Mouse (Mus musculus) spleen, adult 12 weeks (tissue): ENCODE data around the gene Mettl7a1.
"Not testable (repeated sequence)": the region's sequence is repeated elsewhere in the genome, so short reads cannot be mapped to it uniquely, and the experiment has no call there.

Experiments used
- DNase-seq: peaks from one replicate; pipeline ENCODE4 v3.0.0; 2022; ENCODE audit warnings: low spot score

Mettl7a1 gene

DNA sequence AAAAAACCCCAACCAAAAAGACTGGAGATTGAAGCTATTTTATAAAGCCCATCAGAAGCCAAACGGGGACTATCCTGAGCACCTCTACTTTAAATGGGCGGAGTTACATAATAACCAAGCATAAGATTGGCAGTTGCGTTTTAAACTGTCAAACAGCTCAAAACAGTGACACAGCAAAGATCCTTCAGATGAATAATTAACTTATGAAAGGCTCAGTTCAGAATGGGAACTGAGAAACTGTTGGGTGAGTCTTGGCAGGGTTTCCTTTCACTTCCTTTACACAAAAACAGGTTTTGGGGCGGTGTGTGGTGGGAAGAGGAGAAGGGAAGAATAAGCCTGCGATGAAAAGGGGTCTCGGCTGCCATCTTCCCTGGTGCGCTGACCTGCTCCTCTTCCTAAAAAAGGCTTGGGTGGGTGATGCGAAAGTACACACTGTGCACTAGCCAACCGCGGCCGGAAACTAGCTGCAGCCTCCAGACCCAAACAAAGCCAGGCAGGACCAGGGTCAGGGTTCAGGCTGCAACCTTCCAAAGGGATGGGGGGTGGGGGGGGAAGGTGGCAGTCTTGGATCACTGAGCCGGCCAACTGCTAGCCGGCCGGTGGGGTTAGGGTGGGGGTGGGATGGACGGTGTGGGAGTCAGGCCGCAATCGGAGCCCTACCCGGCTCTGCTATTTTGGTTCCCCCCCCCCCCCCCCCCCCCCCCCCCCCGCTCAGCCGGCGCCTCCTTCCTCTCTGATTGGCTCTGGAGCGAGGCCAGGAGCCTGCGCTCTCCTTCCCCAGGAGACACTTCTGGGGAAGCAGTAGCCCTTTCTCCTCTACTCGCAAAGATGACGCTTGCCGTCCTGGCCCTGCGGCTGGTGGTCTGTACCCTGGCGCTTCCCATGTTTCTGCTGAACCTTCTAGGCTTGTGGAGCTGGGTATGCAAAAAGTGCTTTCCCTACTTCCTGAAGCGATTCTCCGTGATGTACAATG lies at the start of gene Mettl7a1:
Gene Mettl7a1, plus strand, starts transcription at position 122 of the 973 bp plus-strand sequence.
- peak; percentile 64 for DNase-seq

DNA sequence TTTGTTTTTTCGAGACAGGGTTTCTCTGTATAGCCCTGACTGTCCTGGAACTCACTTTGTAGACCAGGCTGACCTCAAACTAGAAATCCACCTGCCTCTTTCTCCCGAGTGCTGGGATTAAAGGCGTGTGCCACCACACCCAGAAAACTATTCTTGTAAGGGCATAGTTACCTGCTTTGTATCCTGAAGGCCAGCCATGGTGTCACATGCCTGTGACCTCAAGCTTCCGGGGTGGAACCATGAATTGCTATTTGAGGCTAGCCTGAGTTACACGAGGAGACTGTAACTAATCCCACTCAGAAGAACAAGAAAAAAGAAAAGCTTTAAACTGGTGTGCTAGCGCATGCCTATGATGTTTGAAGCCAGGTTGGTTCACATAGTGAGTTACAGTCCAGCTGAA lies 47.6 kb upstream of the Mettl7a1 start:
- DNase-seq, result no peak

GRCm38 (mm10) chr15:100257305-100257704 lies 46.6 kb upstream of the Mettl7a1 start:
- no peak for DNase-seq

DNA sequence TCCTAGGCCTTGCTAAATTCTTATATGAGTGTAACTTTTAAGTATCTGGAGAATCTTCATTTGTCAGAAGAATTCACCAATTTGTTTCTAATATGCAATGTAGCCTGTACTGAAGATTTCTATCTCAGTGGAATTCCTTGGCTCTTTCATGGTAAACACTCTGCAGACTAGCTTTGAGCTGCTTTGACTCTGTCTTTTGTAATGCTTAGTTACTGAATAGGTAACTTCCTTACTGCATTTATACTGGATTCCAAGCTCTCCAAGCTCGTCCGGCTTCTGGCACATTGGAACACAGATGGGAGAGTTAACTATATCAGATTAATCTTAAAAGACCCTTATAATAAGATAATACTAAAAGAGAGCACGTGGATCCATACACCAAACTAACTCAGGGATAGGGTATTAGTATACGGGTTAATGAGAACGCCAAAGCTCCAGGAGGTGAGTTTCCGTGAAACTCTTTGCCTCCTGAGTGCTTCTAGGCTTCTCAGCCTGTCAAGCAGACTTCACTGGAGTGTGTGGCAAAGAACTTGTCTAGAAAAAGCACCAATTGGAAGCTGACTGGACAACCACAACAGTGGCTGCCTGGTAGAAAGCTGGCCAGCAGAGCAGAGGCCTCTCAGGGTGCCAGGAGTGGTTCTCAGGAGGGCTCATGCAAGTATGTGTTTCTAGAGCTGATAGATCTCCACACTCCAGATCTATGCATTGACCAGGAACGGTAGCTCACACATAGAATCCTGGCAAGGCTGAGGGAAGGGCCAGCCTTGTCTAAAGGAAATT lies 45.1 kb upstream of the Mettl7a1 start:
- DNase-seq, result no peak

DNA sequence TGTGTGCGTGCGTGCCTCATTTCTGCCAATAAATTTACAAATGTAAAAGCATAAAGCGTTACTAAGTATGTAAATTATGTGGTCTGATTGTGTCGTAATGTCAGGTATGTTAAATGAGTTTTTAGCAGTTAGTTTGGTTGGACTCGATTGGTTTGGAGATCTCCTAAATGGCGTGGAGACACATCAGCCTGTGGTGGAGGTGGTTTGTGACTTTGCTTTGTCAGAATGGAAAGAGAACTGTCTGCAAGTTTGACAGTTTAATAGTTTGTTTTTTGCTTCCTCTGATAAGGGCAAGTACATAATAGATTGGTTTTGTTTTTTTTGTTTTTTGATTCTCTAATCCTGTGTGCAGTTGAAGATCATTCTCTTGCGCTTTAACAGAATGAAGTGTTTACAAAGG lies 43.6 kb upstream of the Mettl7a1 start:
- not testable (repeated sequence) for DNase-seq

DNA sequence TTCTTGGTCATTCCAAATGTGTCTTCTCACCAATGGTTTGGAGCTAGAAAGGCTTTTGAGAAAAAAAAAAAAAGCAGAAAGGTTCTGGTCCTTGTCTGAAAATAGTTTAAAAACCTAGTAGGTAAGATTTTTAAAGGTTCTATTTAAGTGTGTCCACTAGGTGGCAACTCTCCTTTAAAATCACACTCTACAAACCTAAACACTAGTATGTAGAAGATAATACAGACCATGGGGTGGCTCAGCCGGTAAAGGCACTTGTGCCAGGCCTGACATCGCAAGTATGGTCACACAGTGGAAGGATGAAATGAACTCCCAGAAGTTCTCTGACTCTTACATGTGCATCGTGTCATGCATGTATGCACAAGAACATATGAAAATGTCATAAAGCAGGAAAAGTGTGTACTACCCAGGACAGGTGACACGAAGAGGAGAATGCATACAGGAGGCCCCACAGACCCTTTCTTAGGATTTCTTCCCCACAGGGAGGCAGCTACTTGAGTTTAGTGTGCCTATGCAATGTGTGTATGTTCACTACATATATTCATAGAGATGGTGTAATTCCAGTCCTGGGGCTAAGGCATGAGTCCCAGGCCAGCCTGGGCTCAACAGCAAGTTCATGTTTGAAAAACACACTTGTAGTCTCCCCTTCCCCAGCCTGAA lies 40.6 kb upstream of the Mettl7a1 start:
- no peak for DNase-seq

GRCm38 (mm10) chr15:100265586-100266325 lies 38.2 kb upstream of the Mettl7a1 start:
- no peak for DNase-seq

DNA sequence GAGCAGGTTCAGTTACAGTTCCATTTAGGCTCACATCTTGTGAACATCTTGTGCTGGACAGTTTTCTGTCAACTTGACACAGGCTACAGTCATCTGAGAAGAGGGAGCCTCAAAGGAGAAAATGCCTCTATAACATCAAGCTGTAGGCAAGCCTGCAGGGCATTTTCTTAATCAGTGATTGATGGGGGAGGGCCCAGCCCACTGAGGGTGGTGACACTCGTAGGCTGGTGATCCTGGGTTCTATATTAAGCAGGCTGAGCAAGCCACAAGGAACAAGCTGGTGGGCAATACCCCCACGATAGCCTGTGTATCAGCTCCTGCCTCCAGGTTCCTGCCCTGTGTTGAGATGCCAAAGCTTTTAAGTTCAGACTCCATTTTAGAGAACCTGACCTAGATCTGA lies 35.0 kb upstream of the Mettl7a1 start:
- no peak for DNase-seq

GRCm38 (mm10) chr15:100269776-100270175 lies 34.2 kb upstream of the Mettl7a1 start:
- no peak for DNase-seq

DNA sequence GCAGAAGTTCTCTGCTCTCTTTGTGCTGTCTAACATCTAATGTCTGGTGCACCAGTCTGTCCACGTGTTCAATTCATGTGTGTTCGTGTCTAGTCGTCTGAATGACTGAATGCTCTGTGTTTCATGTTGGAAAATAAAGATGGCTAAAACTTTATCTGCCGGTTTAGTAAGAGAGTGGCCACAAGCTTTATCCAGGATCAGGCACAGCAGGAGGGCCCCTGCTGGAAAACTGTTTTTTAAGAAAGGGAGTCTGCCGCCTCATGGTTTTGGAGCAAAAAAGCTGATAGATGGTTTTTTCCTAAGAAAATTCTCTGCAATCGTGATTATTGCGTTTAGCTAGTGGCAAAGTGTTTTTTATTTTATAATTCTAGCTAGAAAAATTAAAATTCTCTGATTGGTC lies 33.3 kb upstream of the Mettl7a1 start:
- DNase-seq, result not testable (repeated sequence)

GRCm38 (mm10) chr15:100271411-100271810 lies 32.5 kb upstream of the Mettl7a1 start:
- no peak for DNase-seq

GRCm38 (mm10) chr15:100273791-100274308 lies 30.1 kb upstream of the Mettl7a1 start:
- DNase-seq, result not testable (repeated sequence)

GRCm38 (mm10) chr15:100274790-100275559 lies 29.0 kb upstream of the Mettl7a1 start:
- no peak for DNase-seq

GRCm38 (mm10) chr15:100276403-100276802 lies 27.5 kb upstream of the Mettl7a1 start:
- no peak for DNase-seq

DNA sequence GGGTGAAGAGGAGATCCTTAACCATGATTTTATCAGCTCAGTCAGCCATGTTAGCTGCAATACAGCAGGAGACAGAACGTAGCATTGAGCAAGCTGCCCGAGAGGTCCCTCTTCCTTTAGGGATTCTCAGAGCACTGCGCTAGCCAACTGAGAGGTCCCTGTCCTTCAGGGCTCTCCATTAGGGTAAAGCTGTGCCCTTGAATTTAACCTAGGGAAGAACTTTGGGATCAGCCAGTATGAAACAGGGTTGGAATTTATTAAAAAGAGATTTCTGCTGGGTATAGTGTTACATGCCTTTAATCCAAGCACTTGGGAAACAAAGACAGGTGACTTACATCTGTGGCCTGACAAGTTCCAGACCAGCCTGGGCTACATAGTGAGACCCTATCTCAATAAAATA lies 26.4 kb upstream of the Mettl7a1 start:
- DNase-seq, result no peak

- DNase-seq, result no peak
Measured at GRCm38 (mm10) chr15:100280626-100281025, 23.3 kb upstream of the Mettl7a1 start, which contains the start of gene Tmprss12. Gene Tmprss12, plus strand, starts transcription at chr15:100280837.

- DNase-seq, result no peak
Measured at GRCm38 (mm10) chr15:100288980-100289379, 15.0 kb upstream of the Mettl7a1 start.

GRCm38 (mm10) chr15:100290858-100291257 lies 13.1 kb upstream of the Mettl7a1 start:
- no peak for DNase-seq

DNA sequence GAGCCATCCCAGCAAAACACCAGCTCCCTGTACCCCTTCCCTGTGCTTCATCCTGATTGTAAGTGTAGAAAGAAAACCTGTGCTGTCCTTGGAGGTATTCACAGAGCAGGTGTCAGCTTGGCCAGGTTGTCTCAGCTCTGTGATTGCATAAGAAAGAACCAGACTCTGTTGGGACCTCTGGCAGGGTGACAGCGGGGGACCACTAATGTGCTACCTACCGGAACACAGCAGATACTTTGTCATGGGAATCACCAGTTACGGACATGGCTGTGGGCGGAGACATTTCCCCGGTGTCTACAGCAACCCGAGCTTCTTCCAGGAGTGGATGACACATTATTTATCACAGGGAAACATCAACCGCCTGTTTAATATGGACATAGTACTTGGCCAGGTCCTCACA lies 11.6 kb upstream of the Mettl7a1 start:
- no peak for DNase-seq

DNA sequence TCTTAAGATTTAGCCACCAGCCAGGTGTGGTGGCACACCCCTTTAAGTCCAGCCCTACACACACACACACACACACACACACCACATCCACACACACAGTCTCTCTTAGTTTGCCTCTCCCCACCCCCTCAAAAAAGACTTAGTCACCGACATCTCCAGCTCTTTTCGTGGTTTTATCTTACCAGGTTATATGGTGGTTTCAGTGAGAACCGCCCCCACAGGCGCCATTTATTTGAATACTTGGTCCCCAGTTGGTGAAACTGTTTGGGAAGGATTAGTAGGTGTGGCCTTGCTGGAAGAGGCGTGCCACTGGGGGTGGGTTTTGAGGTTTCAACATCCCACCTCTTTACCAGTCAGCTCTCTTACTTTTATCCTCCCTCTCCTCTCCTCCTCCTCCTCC lies 6.1 kb upstream of the Mettl7a1 start:
- no peak for DNase-seq

GRCm38 (mm10) chr15:100300499-100300898 lies 3.4 kb upstream of the Mettl7a1 start:
- no peak for DNase-seq
